Mouse (Mus musculus): ENCODE results near the gene Ndufs1.

DNA sequence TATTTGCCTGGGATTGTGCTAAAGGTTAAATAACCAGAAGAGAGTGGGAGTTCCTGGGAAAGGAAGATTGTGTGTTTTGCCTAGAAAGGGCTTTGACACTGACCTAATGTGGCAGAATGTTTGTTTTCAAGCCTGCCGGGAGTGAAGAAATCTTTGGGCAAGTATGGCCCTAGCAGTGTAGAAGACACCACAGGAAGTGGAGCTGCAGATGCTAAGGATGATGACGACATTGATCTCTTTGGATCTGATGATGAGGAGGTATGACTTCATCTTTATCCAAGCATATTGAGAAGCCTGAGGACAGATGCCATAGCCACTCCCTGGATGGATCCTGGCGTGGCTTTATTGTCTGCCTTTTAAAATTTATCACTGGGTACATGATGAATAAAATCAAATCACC lies 1.7 kb upstream of the Ndufs1 start:
- no peak for TF ChIP-seq CTCF (IDR thresholded peaks at IDR 0.05; ENCODE audit: low read depth)
- no peak for TF ChIP-seq EP300 (optimal IDR thresholded peaks at IDR 0.05)
